Mouse (Mus musculus) midbrain, embryonic 16.5 days (tissue): ENCODE results near the gene Runx2. TPM values are rescaled to one million over a fixed set of nuclear protein-coding genes. Genes with fewer than 3 reads are reported as not detected.

Source experiments
- ATAC-seq: fragments of 200-750 bp; cut with Nextera tagmentation; 2 replicates; pipeline ENCODE4 v1.8.0; 2017; ENCODE audit warnings: moderate TSS enrichment
- H3K27ac ChIP-seq: fragments of 300-500 bp; sonication (generic); 2 replicates; pipeline ENCODE4 v1.5.1; 2014; ENCODE audit warnings: mild to moderate bottlenecking, low read length, mixed read lengths
- H3K27me3 ChIP-seq: fragments of 300-500 bp; sonication (generic); 2 replicates; pipeline ENCODE4 v1.6.1; 2014; ENCODE audit warnings: low read depth, low read length, mixed read lengths; ENCODE audit not compliant: control insufficient read depth, insufficient read depth
- H3K36me3 ChIP-seq: fragments of 300-500 bp; sonication (generic); 2 replicates; pipeline ENCODE4 v1.6.1; 2014; ENCODE audit warnings: mild to moderate bottlenecking, low read length, moderate library complexity, mixed read lengths; ENCODE audit not compliant: control insufficient read depth, insufficient read depth
- H3K4me1 ChIP-seq: fragments of 300-500 bp; sonication (generic); 2 replicates; pipeline ENCODE4 v1.6.1; 2014; ENCODE audit warnings: mild to moderate bottlenecking, low read length, mixed read lengths; ENCODE audit not compliant: control insufficient read depth, insufficient read depth
- H3K4me2 ChIP-seq: fragments of 300-500 bp; sonication (generic); 2 replicates; pipeline ENCODE4 v1.6.1; 2014; ENCODE audit warnings: mild to moderate bottlenecking, low read length, mixed read lengths
- H3K4me3 ChIP-seq: fragments of 300-500 bp; sonication (generic); 2 replicates; pipeline ENCODE4 v1.5.1; 2014; ENCODE audit warnings: low read depth, mild to moderate bottlenecking, low read length, moderate library complexity, mixed read lengths
- H3K9ac ChIP-seq: fragments of 300-500 bp; sonication (generic); 2 replicates; pipeline ENCODE4 v1.6.1; 2014; ENCODE audit warnings: low read depth, low read length, mixed read lengths
- H3K9me3 ChIP-seq: fragments of 300-500 bp; sonication (generic); replicated peaks from 2 replicates; pipeline ENCODE4 v1.6.1; 2014; ENCODE audit warnings: mild to moderate bottlenecking, low read length, mixed read lengths; ENCODE audit not compliant: control insufficient read depth, poor library complexity, severe bottlenecking
- WGBS: fragments of 180-500 bp; shearing (Covaris S2); extraction: QIAGEN DNeasy Blood & Tissue Kit; methylation state at CpG from one replicate; pipeline ENCODE4 v1.1.7; 2014; 5-methylcytosine and 5-hydroxymethylcytosine counted together
- polyA plus RNA-seq: library from polyadenylated mRNA; unstranded; fragments of >200 nt; fragmentation: Nextera tagmentation; extraction: Ambion mirVana; gene quantifications from 2 replicates; pipeline ENCODE4 v1.2.1, GENCODE M21; 2015

Gene Runx2
- polyA plus RNA-seq, 1 experiment from 2014 or later, result 0.53 TPM

DNA sequence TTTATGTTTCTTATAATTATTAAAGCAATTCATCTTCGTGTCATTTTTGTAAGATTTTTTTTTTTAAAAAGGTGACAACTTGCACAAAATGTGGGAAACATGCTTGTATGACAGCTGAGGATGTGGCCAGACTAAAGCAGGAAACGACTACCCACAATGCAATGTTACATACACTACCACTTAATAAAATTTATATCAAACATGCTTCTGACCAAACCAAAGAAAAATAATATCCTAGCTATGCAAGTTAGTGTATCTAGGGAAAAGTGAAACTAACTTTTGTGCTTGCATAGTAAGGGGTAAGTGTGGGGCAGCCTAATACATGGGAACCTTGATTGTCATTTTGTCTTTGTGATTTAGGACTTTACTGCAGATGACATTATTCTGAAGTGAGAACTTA is 4.2 kb upstream of the Runx2 start:
- H3K27me3 ChIP-seq, result no peaks in the 10 kb centered on the region
- no peak overlapping the region for H3K4me2 ChIP-seq
- H3K36me3 ChIP-seq, result no peaks in the 10 kb centered on the region
- peaks cover 5% of the 10 kb centered on the region; the same call in 1 of the 2 replicates for H3K4me1 ChIP-seq
- ATAC-seq, result no peak
- no peaks in the 10 kb centered on the region for H3K9me3 ChIP-seq
- WGBS, result 83% methylated on average over 2 of the region's 2 CpGs
- no peak overlapping the region for H3K4me3 ChIP-seq
- no peak overlapping the region for H3K9ac ChIP-seq
- no peak overlapping the region for H3K27ac ChIP-seq

GRCm38 (mm10) chr17:44807031-44807430 is 7.6 kb downstream of the Runx2 start:
- H3K9me3 ChIP-seq, result no peaks in the 10 kb centered on the region
- H3K4me3 ChIP-seq, result no peak overlapping the region
- no peak overlapping the region for H3K27ac ChIP-seq
- H3K27me3 ChIP-seq, result no peaks in the 10 kb centered on the region
- 89% methylated on average over 1 of the region's 1 CpGs for WGBS
- H3K9ac ChIP-seq, result no peak overlapping the region
- H3K4me1 ChIP-seq, result no peaks in the 10 kb centered on the region
- no peak for ATAC-seq
- H3K36me3 ChIP-seq, result no peaks in the 10 kb centered on the region
- H3K4me2 ChIP-seq, result no peak overlapping the region

- no peaks in the 10 kb centered on the region for H3K9me3 ChIP-seq
- no peaks in the 10 kb centered on the region for H3K27me3 ChIP-seq
- H3K4me2 ChIP-seq, result no peak overlapping the region
- 40% methylated on average over 3 of the region's 3 CpGs for WGBS
- no peaks in the 10 kb centered on the region for H3K4me1 ChIP-seq
- no peaks in the 10 kb centered on the region; the same call in 1 of the 2 replicates for H3K36me3 ChIP-seq
- ATAC-seq, result no peak
- H3K4me3 ChIP-seq, result no peak overlapping the region
- no peak overlapping the region for H3K9ac ChIP-seq
- no peak overlapping the region for H3K27ac ChIP-seq
Observed at GRCm38 (mm10) chr17:44797331-44797730, 17.3 kb downstream of the Runx2 start.

DNA sequence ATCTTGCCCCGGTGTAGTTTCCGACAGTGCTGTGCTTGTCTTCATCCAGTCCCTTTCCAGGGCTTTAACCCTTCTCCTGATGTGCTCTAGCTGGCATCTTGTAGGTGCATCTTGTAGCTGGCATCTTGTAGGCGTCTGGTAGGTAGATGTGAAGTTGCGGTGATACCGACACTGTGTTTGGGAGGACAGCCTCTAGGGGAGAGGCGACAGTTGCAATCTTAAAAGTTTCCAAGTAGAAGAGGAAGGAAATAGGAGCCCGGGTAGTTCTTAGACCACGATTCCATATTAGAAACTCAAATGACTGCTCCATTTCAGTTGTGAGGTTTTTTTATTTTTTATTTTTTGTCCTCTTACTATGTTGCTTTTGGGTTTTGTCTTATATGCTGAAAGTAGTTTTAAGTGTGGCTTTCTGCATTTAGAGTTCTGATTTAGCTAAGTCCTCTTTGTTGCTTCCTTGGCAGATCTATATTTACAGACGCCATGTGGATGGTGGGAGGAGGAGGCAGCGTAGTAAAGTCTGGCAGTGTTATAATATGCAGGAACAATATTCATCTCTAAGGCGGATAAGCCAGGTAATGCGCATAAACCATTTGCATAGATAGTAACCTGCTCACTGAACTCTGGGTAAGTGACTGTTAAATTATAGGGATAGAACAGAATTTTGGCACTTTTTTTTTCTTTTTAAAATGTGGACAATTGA is 22.2 kb downstream of the Runx2 start:
- peaks cover 5% of the 10 kb centered on the region; the same call in 1 of the 2 replicates for H3K36me3 ChIP-seq
- H3K27ac ChIP-seq, result no peak overlapping the region
- no peak overlapping the region for H3K9ac ChIP-seq
- H3K4me3 ChIP-seq, result no peak overlapping the region
- H3K9me3 ChIP-seq, result no peaks in the 10 kb centered on the region
- no peaks in the 10 kb centered on the region for H3K4me1 ChIP-seq
- WGBS, result 94% methylated on average over 12 of the region's 12 CpGs
- no peak overlapping the region for H3K4me2 ChIP-seq
- no peak for ATAC-seq
- no peaks in the 10 kb centered on the region for H3K27me3 ChIP-seq

- no peak for ATAC-seq
- H3K4me2 ChIP-seq, result no peak overlapping the region
- H3K4me3 ChIP-seq, result no peak overlapping the region
- no peak overlapping the region for H3K27ac ChIP-seq
- 55% methylated on average over 5 of the region's 5 CpGs for WGBS
- H3K9ac ChIP-seq, result no peak overlapping the region
- H3K4me1 ChIP-seq, result no peaks in the 10 kb centered on the region
- no peaks in the 10 kb centered on the region for H3K27me3 ChIP-seq
- H3K9me3 ChIP-seq, result no peaks in the 10 kb centered on the region
- H3K36me3 ChIP-seq, result peaks cover 5% of the 10 kb centered on the region; the same call in 1 of the 2 replicates
Observed at GRCm38 (mm10) chr17:44788982-44789747, 25.4 kb downstream of the Runx2 start.

DNA sequence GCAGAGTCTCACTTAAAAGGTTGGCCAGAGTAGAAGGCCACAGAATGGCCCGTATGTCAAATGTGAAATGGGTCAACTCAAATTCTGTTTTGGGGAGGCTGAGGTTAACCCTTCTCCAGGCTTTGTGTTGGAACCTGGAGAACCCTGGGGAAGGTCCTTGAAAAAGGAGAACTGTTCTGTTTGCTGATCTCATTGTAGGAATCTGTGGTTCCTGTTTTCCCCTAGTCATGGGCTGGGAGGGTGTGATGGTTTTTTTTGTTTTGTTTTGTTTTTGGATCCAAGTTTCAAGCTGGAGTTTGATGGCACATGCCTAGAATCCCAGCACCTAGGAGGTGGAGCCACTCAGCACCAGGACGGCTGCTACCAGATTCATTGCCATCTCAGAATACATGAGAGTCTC is 31.5 kb downstream of the Runx2 start:
- Histone ChIP-seq H3K36me3 (no peaks in the 10 kb centered on the region), H3K4me2 (no peak overlapping the region), H3K27me3 (no peaks in the 10 kb centered on the region), H3K27ac (no peak overlapping the region), H3K9ac (no peak overlapping the region), H3K4me3 (no peak overlapping the region), H3K4me1 (peaks cover 3% of the 10 kb centered on the region), H3K9me3 (no peaks in the 10 kb centered on the region)
- no peak for ATAC-seq
- 82% methylated on average over 2 of the region's 2 CpGs for WGBS

GRCm38 (mm10) chr17:44782366-44782765 is 32.2 kb downstream of the Runx2 start:
- H3K4me1 ChIP-seq, result peaks cover 6% of the 10 kb centered on the region
- 96% methylated on average over 4 of the region's 4 CpGs for WGBS
- no peaks in the 10 kb centered on the region for H3K9me3 ChIP-seq
- no peak for ATAC-seq
- no peak overlapping the region for H3K4me3 ChIP-seq
- no peak overlapping the region for H3K4me2 ChIP-seq
- no peak overlapping the region for H3K27ac ChIP-seq
- H3K9ac ChIP-seq, result no peak overlapping the region
- H3K36me3 ChIP-seq, result no peaks in the 10 kb centered on the region
- H3K27me3 ChIP-seq, result no peaks in the 10 kb centered on the region

DNA sequence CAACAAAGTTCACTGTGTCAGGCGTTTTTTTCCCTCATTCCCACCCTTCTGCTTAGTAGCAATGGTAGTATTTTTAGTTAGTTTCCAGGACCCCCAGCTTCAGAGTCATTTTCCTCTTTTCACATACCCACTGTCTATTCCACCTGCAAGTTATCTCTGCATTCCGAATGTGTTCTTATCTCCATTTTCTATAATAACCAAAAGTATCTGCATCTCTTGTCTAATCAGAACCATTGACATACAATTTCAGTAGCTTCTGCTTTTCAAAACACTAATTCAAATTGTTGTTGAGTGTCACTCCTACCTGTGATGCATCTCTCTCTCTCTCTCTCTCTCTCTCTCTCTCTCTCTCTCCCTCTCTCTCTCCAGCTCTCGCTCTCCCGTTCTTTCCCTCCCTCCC is 34.2 kb downstream of the Runx2 start:
- Histone ChIP-seq H3K27ac (no peak overlapping the region), H3K4me2 (no peak overlapping the region), H3K4me3 (no peak overlapping the region), H3K4me1 (peaks cover 6% of the 10 kb centered on the region), H3K9me3 (no peaks in the 10 kb centered on the region), H3K9ac (no peak overlapping the region), H3K27me3 (no peaks in the 10 kb centered on the region), H3K36me3 (no peaks in the 10 kb centered on the region)
- no peak for ATAC-seq
- WGBS, result 67% methylated on average over 4 of the region's 4 CpGs

DNA sequence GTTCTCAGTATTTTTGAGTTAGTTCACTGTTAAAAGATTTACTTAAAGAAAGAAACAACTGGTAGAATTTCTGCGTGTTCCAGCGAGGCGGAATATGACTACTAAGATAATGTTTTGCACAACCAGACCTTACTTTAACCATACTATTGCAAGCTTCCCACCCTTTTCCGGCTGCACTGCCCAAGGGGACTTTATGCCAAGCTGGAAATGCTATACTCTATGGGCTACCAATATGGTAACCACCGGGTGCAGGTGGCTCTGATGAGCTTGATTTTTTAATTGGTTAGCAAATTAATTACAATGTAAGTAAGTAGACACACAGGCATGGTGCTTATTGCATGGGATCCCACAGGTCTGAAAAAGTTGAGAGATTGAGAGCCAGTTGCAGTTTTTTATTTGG is 36.5 kb downstream of the Runx2 start:
- no peak for ATAC-seq
- H3K27ac ChIP-seq, result no peak overlapping the region
- no peaks in the 10 kb centered on the region for H3K36me3 ChIP-seq
- peak overlapping the region; percentile 72 for H3K4me2 ChIP-seq
- peak overlapping the region; percentile 89 for H3K4me3 ChIP-seq
- WGBS, result 69% methylated on average over 5 of the region's 5 CpGs
- no peaks in the 10 kb centered on the region for H3K27me3 ChIP-seq
- peaks cover 6% of the 10 kb centered on the region for H3K4me1 ChIP-seq
- H3K9ac ChIP-seq, result peak overlapping the region; percentile 97; the same call in 1 of the 2 replicates
- no peaks in the 10 kb centered on the region for H3K9me3 ChIP-seq
